Mouse (Mus musculus) C2C12 (cell line): ENCODE measurements around the gene Afdn.

Source experiments
- CEBPB ChIP-seq: IDR thresholded peaks from one replicate; pipeline ENCODE4 v1.6.1; 2011; ENCODE audit warnings: low read depth, mild to moderate bottlenecking, control low read depth, moderate library complexity
- CTCF ChIP-seq: IDR thresholded peaks from one replicate; pipeline ENCODE4 v1.5.1; 2011; ENCODE audit not compliant: control insufficient read depth, insufficient read depth, insufficient read length
- MAX ChIP-seq: IDR thresholded peaks from one replicate; pipeline ENCODE4 v1.6.1; 2011; ENCODE audit warnings: mild to moderate bottlenecking, control low read depth
- MYOD1 ChIP-seq: IDR thresholded peaks from one replicate; pipeline ENCODE4 v1.6.1; 2011; ENCODE audit warnings: low read depth; ENCODE audit not compliant: control insufficient read depth, insufficient read length
- MYOG ChIP-seq: IDR thresholded peaks from one replicate; pipeline ENCODE4 v1.6.1; 2011; ENCODE audit not compliant: control insufficient read depth, insufficient read length; ENCODE audit errors: extremely low read depth
- USF1 ChIP-seq: IDR thresholded peaks from one replicate; pipeline ENCODE4 v1.6.1; 2011; ENCODE audit warnings: low read depth, mild to moderate bottlenecking, control low read depth, moderate library complexity

DNA sequence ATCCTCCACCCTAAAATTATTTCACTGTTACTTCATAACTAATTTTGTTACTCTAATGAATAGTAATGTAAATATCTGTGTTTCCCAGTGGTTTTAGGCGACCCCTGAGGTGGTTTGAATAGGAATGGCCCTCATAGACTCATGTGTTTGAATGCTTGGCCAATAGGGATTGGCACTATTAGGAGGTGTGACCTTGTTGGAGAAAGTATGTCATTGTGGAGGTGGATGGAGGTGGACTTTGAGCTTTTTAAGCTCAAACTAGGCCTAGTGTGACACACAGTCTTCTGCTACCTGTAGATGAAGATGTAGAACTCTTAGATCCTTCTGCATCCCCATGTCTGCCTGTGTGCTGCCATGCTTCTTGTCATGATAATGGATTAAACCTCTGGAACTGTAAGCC is 37.4 kb downstream of the Afdn start:
- TF ChIP-seq CTCF (no peak), USF1 (no peak), CEBPB (no peak), MAX (no peak), MYOD1 (no peak), MYOG (no peak)
